9 mouse cellular contexts compared by ENCODE assay signal in genomic region chr1:137902859-137903258, GRCm38 (mm10).
DNase-seq lines count a peak whose midpoint lies in the region; ATAC-seq and TF ChIP-seq lines count a peak whose summit lies in the region.
"Had no signal": no experiment of that assay in that cellular context is flagged by ENCODE, and none has a peak within 500 bp of the region (broad histone marks: within the 10 kb centered on the region; RNA-seq: fewer than 3 reads in every experiment).

No protein-coding gene starts in this region.

- TF ChIP-seq CTCF in left cerebral cortex, adult 2 months (IDR thresholded peaks at IDR 0.05) = no peak

- H3K4me1 ChIP-seq in embryonic facial prominence, embryonic 15.5 days = peaks cover 11% of the 10 kb centered on the region; the same call in 1 of the 2 replicates
- H3K4me1 ChIP-seq in hindbrain, embryonic 12.5 days = peaks cover 29% of the 10 kb centered on the region
- peaks cover 51% of the 10 kb centered on the region for H3K4me1 ChIP-seq in neural tube, embryonic 13.5 days (replicated peaks)

- no peak for DNase-seq in left cerebral cortex, adult 2 months (ENCODE audit: extremely low spot score in 1 of 2, low spot score in 2 of 2)
- DNase-seq in left cerebral cortex, adult 18-20 months (ENCODE audit: low spot score in 2 of 2) = no peak
- DNase-seq in c-Kit-positive CD71-positive TER-119-positive erythroid progenitor cells, embryonic 14.5 days (ENCODE audit: low spot score) = no peak
- DNase-seq in adipocyte (ENCODE audit: low spot score) = no peak

- no peaks in the 10 kb centered on the region for H3K27me3 ChIP-seq in embryonic facial prominence, embryonic 15.5 days
- no peaks in the 10 kb centered on the region for H3K27me3 ChIP-seq in hindbrain, embryonic 12.5 days
- no peaks in the 10 kb centered on the region for H3K27me3 ChIP-seq in neural tube, embryonic 13.5 days
- H3K27me3 ChIP-seq: Patski had no signal

- no peaks in the 10 kb centered on the region for H3K9me3 ChIP-seq in embryonic facial prominence, embryonic 15.5 days (replicated peaks)
- H3K9me3 ChIP-seq in hindbrain, embryonic 12.5 days (replicated peaks) = no peaks in the 10 kb centered on the region
- H3K9me3 ChIP-seq in neural tube, embryonic 13.5 days = no peaks in the 10 kb centered on the region

- peak overlapping the region; percentile 92 for H3K27ac ChIP-seq in left cerebral cortex, adult 2 months
- peak overlapping the region; percentile 44; the same call in 1 of the 2 replicates for H3K27ac ChIP-seq in embryonic facial prominence, embryonic 15.5 days (replicated peaks)
- H3K27ac ChIP-seq in hindbrain, embryonic 12.5 days = peak overlapping the region; percentile 72
- peak overlapping the region; percentile 72 for H3K27ac ChIP-seq in neural tube, embryonic 13.5 days (replicated peaks)
- H3K27ac ChIP-seq: liver, embryonic 14.5 days had no signal

- peak overlapping the region; percentile 60 for H3K4me3 ChIP-seq in left cerebral cortex, adult 2 months
- H3K4me3 ChIP-seq in embryonic facial prominence, embryonic 15.5 days (replicated peaks) = peak overlapping the region; percentile 26
- peak overlapping the region; percentile 63 for H3K4me3 ChIP-seq in hindbrain, embryonic 12.5 days
- peak overlapping the region; percentile 86 for H3K4me3 ChIP-seq in neural tube, embryonic 13.5 days

- intact Hi-C loops in left cerebral cortex, adult 2 months (cut with DNase I) = no loop called here

- no peaks in the 10 kb centered on the region for H3K36me3 ChIP-seq in embryonic facial prominence, embryonic 15.5 days
- H3K36me3 ChIP-seq in hindbrain, embryonic 12.5 days = no peaks in the 10 kb centered on the region
- no peaks in the 10 kb centered on the region for H3K36me3 ChIP-seq in neural tube, embryonic 13.5 days

- peak overlapping the region; percentile 51 for H3K4me2 ChIP-seq in embryonic facial prominence, embryonic 15.5 days (replicated peaks)
- H3K4me2 ChIP-seq in hindbrain, embryonic 12.5 days (replicated peaks) = peak overlapping the region; percentile 50
- peak overlapping the region; percentile 70 for H3K4me2 ChIP-seq in neural tube, embryonic 13.5 days

- 36% methylated on average over 6 of the region's 6 CpGs for WGBS in embryonic facial prominence, embryonic 15.5 days
- 26% methylated on average over 6 of the region's 6 CpGs for WGBS in hindbrain, embryonic 12.5 days
- 9% methylated on average over 6 of the region's 6 CpGs for WGBS in neural tube, embryonic 13.5 days

- no peak overlapping the region for H3K9ac ChIP-seq in embryonic facial prominence, embryonic 15.5 days
- H3K9ac ChIP-seq in hindbrain, embryonic 12.5 days = peak overlapping the region; percentile 35; the same call in 1 of the 2 replicates
- peak overlapping the region; percentile 96 for H3K9ac ChIP-seq in neural tube, embryonic 13.5 days
- H3K9ac ChIP-seq: liver, embryonic 14.5 days had no signal

- no peak for ATAC-seq in embryonic facial prominence, embryonic 15.5 days (ENCODE audit: insufficient number of reproducible peaks, low FRiP score, low TSS enrichment, low read depth)
- ATAC-seq in hindbrain, embryonic 12.5 days (ENCODE audit: low FRiP score) = no peak
- ATAC-seq in neural tube, embryonic 13.5 days (ENCODE audit: low read depth) = no peak
- ATAC-seq: Patski had no signal

Comparison
In these comparisons a context has a peak if more than half of its experiments do, and no peak if none do; other contexts are left out.
1. H3K4me3 ChIP-seq: peak in every context shown above with its lines; median percentile 86 in neural tube, embryonic 13.5 days; 63 in hindbrain, embryonic 12.5 days; 60 in left cerebral cortex, adult 2 months; 26 in embryonic facial prominence, embryonic 15.5 days.